ENCODE assay signal across 20 mouse cellular contexts in the genomic region with DNA sequence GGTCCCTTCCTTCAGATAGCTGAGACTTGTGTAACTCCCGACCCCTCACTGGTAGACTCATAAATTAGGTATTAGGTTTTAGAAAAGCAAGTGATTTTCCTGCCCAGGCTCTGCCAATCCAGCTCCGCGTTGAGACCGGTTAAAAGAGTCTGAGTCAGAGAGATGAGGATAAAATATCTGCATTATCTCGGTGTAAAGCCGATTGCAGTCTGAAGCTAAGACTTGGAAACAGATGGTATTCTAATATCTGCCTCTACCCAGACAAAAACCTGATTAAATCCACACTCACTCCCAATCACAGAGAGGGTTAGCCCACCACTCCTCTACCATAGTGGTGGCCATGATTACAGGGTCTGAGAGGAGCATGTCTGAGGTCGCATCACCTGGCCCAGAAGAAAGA.
DNase-seq lines count a peak whose midpoint lies in the region; ATAC-seq and TF ChIP-seq lines count a peak whose summit lies in the region.
"Had no signal": no experiment of that assay in that cellular context is flagged by ENCODE, and none has a peak within 500 bp of the region (broad histone marks: within the 10 kb centered on the region; RNA-seq: fewer than 3 reads in every experiment).

No protein-coding gene starts in this region.

- no peak overlapping the region for H3K4me2 ChIP-seq in hindbrain, postnatal 0 days (ENCODE audit: low read depth, low read length)
- no peak overlapping the region for H3K4me2 ChIP-seq in hindbrain, embryonic 13.5 days
- H3K4me2 ChIP-seq: embryonic facial prominence, embryonic 15.5 days; heart, embryonic 11.5 days; heart, embryonic 15.5 days had no signal

- no peaks in the 10 kb centered on the region for H3K27me3 ChIP-seq in hindbrain, embryonic 10.5 days (ENCODE audit: insufficient read depth, poor library complexity, severe bottlenecking)
- no peaks in the 10 kb centered on the region for H3K27me3 ChIP-seq in hindbrain, postnatal 0 days (ENCODE audit: insufficient read depth, low read length)
- no peaks in the 10 kb centered on the region for H3K27me3 ChIP-seq in megakaryocyte, embryonic 14.5 days (replicated peaks)
- H3K27me3 ChIP-seq in hindbrain, embryonic 13.5 days, result no peaks in the 10 kb centered on the region
- H3K27me3 ChIP-seq: embryonic facial prominence, embryonic 15.5 days; heart, embryonic 15.5 days had no signal

- no peak for ATAC-seq in hindbrain, postnatal 0 days
- no peak for ATAC-seq in megakaryocyte, adult 5-6 weeks (ENCODE audit: poor library complexity, severe bottlenecking)
- no peak for ATAC-seq in hindbrain, embryonic 13.5 days (ENCODE audit: low FRiP score)
- ATAC-seq: forebrain, embryonic 16.5 days; inflammation-experienced regulatory T-cells, adult 6 months had no signal

- H3K4me3 ChIP-seq in hindbrain, embryonic 10.5 days, result no peak overlapping the region
- no peak overlapping the region for H3K4me3 ChIP-seq in hindbrain, postnatal 0 days (ENCODE audit: low read length)
- peak overlapping the region; percentile 84 for H3K4me3 ChIP-seq in megakaryocyte, embryonic 14.5 days (replicated peaks)
- no peak overlapping the region for H3K4me3 ChIP-seq in hindbrain, embryonic 13.5 days
- H3K4me3 ChIP-seq: embryonic facial prominence, embryonic 15.5 days; erythroblast, embryonic 14.5 days; heart, embryonic 15.5 days had no signal

- H3K9me3 ChIP-seq in hindbrain, embryonic 10.5 days, result no peaks in the 10 kb centered on the region
- no peaks in the 10 kb centered on the region for H3K9me3 ChIP-seq in hindbrain, postnatal 0 days (ENCODE audit: low read length)
- peaks cover 10% of the 10 kb centered on the region for H3K9me3 ChIP-seq in megakaryocyte, embryonic 14.5 days
- peaks cover 3% of the 10 kb centered on the region; the same call in 1 of the 2 replicates for H3K9me3 ChIP-seq in hindbrain, embryonic 13.5 days
- H3K9me3 ChIP-seq: embryonic facial prominence, embryonic 15.5 days; heart, embryonic 15.5 days had no signal

- 84% methylated on average over 7 of the region's 7 CpGs for whole genome bisulfite sequencing in hindbrain, embryonic 10.5 days
- WGBS in hindbrain, postnatal 0 days, result 65% methylated on average over 7 of the region's 7 CpGs
- WGBS in hindbrain, embryonic 13.5 days, result 80% methylated on average over 7 of the region's 7 CpGs

- TF ChIP-seq CTCF in hindbrain, postnatal 0 days (IDR thresholded peaks at IDR 0.05; ENCODE audit: low read depth), result no peak

- H3K4me1 ChIP-seq in hindbrain, embryonic 10.5 days (replicated peaks), result peaks cover 26% of the 10 kb centered on the region
- no peaks in the 10 kb centered on the region for H3K4me1 ChIP-seq in hindbrain, postnatal 0 days (ENCODE audit: insufficient read depth, low read length)
- peaks cover 79% of the 10 kb centered on the region for H3K4me1 ChIP-seq in megakaryocyte, embryonic 14.5 days
- peaks cover 11% of the 10 kb centered on the region for H3K4me1 ChIP-seq in hindbrain, embryonic 13.5 days (replicated peaks)

- 0 out of 2 replicates have a peak overlapping the region, but pooled peaks have one; percentile 45 for H3K27ac ChIP-seq in hindbrain, embryonic 10.5 days
- no peak overlapping the region for H3K27ac ChIP-seq in hindbrain, postnatal 0 days
- H3K27ac ChIP-seq in hindbrain, embryonic 13.5 days, result 0 out of 2 replicates have a peak overlapping the region, but pooled peaks have one; percentile 45
- H3K27ac ChIP-seq: embryonic facial prominence, embryonic 15.5 days; heart, embryonic 15.5 days had no signal

- H3K36me3 ChIP-seq in hindbrain, embryonic 10.5 days, result no peaks in the 10 kb centered on the region
- H3K36me3 ChIP-seq in hindbrain, postnatal 0 days (ENCODE audit: insufficient read depth, low read length), result no peaks in the 10 kb centered on the region
- H3K36me3 ChIP-seq in megakaryocyte, embryonic 14.5 days (replicated peaks; ENCODE audit: low read length), result peaks cover 35% of the 10 kb centered on the region
- no peaks in the 10 kb centered on the region for H3K36me3 ChIP-seq in hindbrain, embryonic 13.5 days
- H3K36me3 ChIP-seq: embryonic facial prominence, embryonic 15.5 days; heart, embryonic 15.5 days had no signal

- H3K9ac ChIP-seq in hindbrain, postnatal 0 days (replicated peaks; ENCODE audit: low read length), result no peak overlapping the region
- H3K9ac ChIP-seq in hindbrain, embryonic 13.5 days, result no peak overlapping the region
- H3K9ac ChIP-seq: embryonic facial prominence, embryonic 15.5 days; heart, embryonic 15.5 days had no signal

- no peak for DNase-seq in hindbrain, embryonic 10.5 days (ENCODE audit: low spot score)
- DNase-seq in hindbrain, postnatal 0 days (ENCODE audit: low spot score), result no peak
- peak; percentile 21 for DNase-seq in retina, embryonic 14.5 days (ENCODE audit: low spot score)
- DNase-seq in spleen, adult 18-20 months, result no peak
- no peak for DNase-seq in lung, postnatal 36 days
- DNase-seq: adrenal gland, adult 2 months; adrenal gland, postnatal 25 days; cerebellum, adult 2 months; cerebellum, postnatal 10 days; gastrocnemius, postnatal 10 days; heart, postnatal 14 days had no signal
